Mouse (Mus musculus) G1E (cell line): ENCODE measurements around the gene Gss. TPM values are rescaled to one million over a fixed set of nuclear protein-coding genes. Genes with fewer than 3 reads are reported as not detected.

ENCODE experiments used
- ATAC-seq: 2 replicates; pipeline ENCODE4 v1.8.0; 2016; ENCODE audit warnings: mild to moderate bottlenecking; ENCODE audit not compliant: insufficient number of reproducible peaks, poor library complexity, low FRiP score, severe bottlenecking; ENCODE audit errors: extremely low read depth
- DNase-seq: peaks from one replicate; pipeline ENCODE4 v3.0.0; 2012; ENCODE audit warnings: low spot score
- H3K27me3 ChIP-seq: 2 replicates; pipeline ENCODE4 v1.6.1; 2012; ENCODE audit warnings: mild to moderate bottlenecking, low read length, inconsistent platforms; ENCODE audit not compliant: insufficient read depth
- H3K36me3 ChIP-seq: replicated peaks from 2 replicates; pipeline ENCODE3; 2012; ENCODE audit warnings: mild to moderate bottlenecking, inconsistent platforms
- H3K4me1 ChIP-seq: 2 replicates; pipeline ENCODE4 v1.6.1; 2012; ENCODE audit warnings: low read depth, low read length, inconsistent platforms, mixed read lengths; ENCODE audit not compliant: insufficient read depth
- H3K4me3 ChIP-seq: 2 replicates; pipeline ENCODE4 v1.5.1; 2012; ENCODE audit warnings: low read depth, mild to moderate bottlenecking, inconsistent platforms, low read length, moderate library complexity, mixed read lengths
- H3K9me3 ChIP-seq: replicated peaks from 2 replicates; pipeline ENCODE4 v1.6.1; 2012; ENCODE audit warnings: inconsistent platforms
- CTCF ChIP-seq: IDR thresholded peaks from 2 replicates; pipeline ENCODE4 v1.5.1; 2012; ENCODE audit warnings: low read depth, low read length, inconsistent platforms, mixed read lengths
- GATA1 ChIP-seq: IDR thresholded peaks from 2 replicates; pipeline ENCODE4 v1.6.1; 2012; ENCODE audit warnings: borderline replicate concordance, low read length, inconsistent platforms, mixed read lengths
- GATA2 ChIP-seq: IDR thresholded peaks from 2 replicates; pipeline ENCODE4 v1.6.1; 2012; ENCODE audit warnings: low read depth, low read length, inconsistent platforms, borderline replicate concordance
- POLR2AphosphoS5 ChIP-seq: IDR thresholded peaks from 2 replicates; pipeline ENCODE4 v1.6.1; 2012; ENCODE audit warnings: low read depth, low read length, inconsistent platforms; ENCODE audit not compliant: insufficient replicate concordance
- TAL1 ChIP-seq: conservative IDR thresholded peaks from 2 replicates; pipeline ENCODE4 v1.6.1; 2012; ENCODE audit warnings: low read depth, low read length, inconsistent platforms, mixed read lengths
- polyA plus RNA-seq: library from polyadenylated mRNA; stranded (reverse); fragments of >175 nt; gene quantifications from 2 replicates; pipeline ENCODE4 v1.2.3, GENCODE M21; 2012
- total RNA-seq, 2 experiments: library from RNA; stranded (forward) in 1 of 2; stranded (reverse) in 1 of 2; fragments of 200-1000 nt in 1 of 2; fragments of >200 nt in 1 of 2; fragmentation: Nextera tagmentation in 1 of 2; gene quantifications; 2 replicates each; pipeline ENCODE4 v1.2.3; 2014 to 2017

Gene Gss
- total and polyA plus RNA-seq, 3 experiments, result 7.3 to 22.0 (median 14.6) TPM

DNA sequence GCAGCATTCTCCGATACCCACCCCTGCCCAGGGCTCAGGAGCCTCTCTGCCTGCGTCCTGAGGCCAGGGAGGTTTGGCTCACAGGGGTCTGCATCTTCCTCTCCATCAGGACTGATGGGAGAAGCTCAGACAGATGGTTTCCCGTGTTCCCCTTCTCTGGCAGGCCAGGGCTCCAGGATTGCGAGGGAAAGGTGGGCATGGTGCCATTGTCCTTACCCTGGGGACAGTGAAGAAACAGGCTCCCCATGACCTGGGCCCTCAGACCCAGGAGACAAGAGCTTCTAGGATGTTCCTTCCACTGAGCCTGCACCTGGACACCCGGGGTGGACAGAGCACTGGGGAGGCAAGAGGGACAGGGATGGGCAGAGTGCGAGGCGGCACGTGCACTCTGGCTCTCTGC is 42.0 kb upstream of the Gss start:
- ATAC-seq, result no peak
- TF ChIP-seq TAL1 (no peak), CTCF (no peak), GATA1 (no peak), GATA2 (no peak), POLR2AphosphoS5 (no peak)
- no peaks in the 10 kb centered on the region; the same call in 1 of the 2 replicates for H3K4me1 ChIP-seq

DNA sequence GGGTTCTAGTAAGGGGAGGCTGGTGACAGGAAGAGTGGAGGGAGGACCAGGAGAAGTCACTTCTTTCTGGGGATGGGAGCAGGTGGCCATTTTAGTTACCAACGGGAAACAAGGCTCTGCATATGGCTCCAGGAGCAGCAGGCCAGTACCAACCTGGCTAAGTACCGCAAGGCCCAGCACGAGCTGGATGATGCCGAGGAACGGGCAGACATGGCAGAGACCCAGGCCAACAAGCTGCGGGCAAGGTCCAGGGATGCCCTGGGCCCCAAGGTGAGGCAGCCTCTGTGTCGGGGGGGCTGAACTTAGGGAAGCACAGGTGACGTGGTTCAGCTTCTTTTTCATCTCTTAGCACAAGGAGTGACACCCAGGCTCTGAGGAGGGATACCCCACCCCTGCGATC is 41.1 kb upstream of the Gss start:
- Histone ChIP-seq H3K4me3 (no peak overlapping the region), H3K4me1 (peaks cover 8% of the 10 kb centered on the region), H3K36me3 (peaks cover 86% of the 10 kb centered on the region), H3K9me3 (no peaks in the 10 kb centered on the region), H3K27me3 (peaks cover 7% of the 10 kb centered on the region; the same call in 1 of the 2 replicates)
- no peak for ATAC-seq
- no peak for DNase-seq
- TF ChIP-seq GATA2, result no peak
- no peak for TF ChIP-seq POLR2AphosphoS5
- TF ChIP-seq TAL1, result no peak
- TF ChIP-seq CTCF, result no peak
- TF ChIP-seq GATA1, result no peak

More for the DNA sequence above, 42.0 kb upstream of the Gss start:
- Histone ChIP-seq H3K36me3 (peaks cover 95% of the 10 kb centered on the region), H3K27me3 (no peaks in the 10 kb centered on the region), H3K9me3 (no peaks in the 10 kb centered on the region), H3K4me3 (no peak overlapping the region)
- DNase-seq, result no peak

DNA sequence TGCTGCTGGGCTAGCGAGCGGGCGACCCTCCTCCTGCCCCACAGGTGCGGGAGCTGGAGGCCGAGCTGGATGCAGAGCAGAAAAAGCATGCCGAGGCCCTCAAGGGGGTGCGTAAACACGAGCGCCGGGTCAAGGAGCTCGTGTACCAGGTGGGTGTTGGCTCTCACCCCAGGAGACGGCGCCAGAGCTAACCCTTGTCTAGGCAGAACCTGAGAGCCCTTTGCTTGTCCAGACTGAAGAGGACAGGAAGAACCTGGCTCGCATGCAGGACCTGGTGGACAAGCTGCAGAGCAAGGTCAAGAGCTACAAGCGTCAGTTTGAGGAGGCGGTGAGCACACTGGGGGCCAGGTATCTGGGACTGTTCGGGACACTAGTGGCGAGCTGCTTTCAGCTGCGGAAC is 40.5 kb upstream of the Gss start:
- DNase-seq, result no peak
- Histone ChIP-seq H3K4me1 (peaks cover 9% of the 10 kb centered on the region), H3K9me3 (no peaks in the 10 kb centered on the region), H3K36me3 (peaks cover 80% of the 10 kb centered on the region), H3K4me3 (no peak overlapping the region), H3K27me3 (peaks cover 12% of the 10 kb centered on the region; the same call in 1 of the 2 replicates)
- no peak for ATAC-seq
- no peak for TF ChIP-seq GATA2
- no peak for TF ChIP-seq GATA1
- TF ChIP-seq POLR2AphosphoS5, result no peak
- no peak for TF ChIP-seq CTCF
- no peak for TF ChIP-seq TAL1

DNA sequence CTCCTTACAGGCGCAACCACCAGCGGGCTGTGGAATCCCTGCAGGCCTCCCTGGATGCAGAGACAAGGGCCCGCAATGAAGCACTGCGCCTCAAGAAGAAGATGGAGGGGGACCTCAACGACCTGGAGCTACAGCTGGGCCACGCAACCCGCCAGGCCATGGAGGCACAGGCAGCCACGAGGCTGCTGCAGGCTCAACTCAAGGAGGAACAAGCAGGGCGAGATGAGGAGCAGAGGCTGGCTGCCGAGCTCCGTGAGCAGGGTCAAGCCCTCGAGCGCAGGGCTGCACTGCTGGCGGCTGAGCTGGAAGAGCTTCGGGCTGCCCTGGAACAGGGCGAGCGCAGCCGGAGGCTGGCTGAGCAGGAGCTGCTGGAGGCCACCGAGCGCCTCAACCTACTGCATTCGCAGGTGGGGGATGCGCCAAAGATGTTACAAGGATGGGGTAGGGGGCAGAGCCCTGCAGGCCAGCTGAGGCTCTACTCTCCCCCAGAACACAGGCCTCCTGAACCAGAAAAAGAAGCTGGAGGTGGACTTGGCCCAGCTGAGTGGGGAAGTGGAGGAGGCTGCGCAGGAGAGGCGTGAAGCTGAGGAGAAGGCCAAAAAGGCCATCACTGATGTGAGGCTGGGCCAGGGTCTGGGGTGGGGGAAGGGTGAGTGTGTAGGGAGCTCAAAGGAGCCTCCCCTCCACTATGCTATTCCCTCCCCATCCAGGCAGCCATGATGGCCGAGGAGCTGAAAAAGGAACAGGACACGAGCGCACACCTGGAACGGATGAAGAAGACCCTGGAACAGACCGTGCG is 39.7 kb upstream of the Gss start:
- no peak for DNase-seq
- H3K9me3 ChIP-seq, result no peaks in the 10 kb centered on the region
- H3K27me3 ChIP-seq, result peaks cover 17% of the 10 kb centered on the region; the same call in 1 of the 2 replicates
- H3K36me3 ChIP-seq, result peaks cover 72% of the 10 kb centered on the region
- ATAC-seq, result no peak
- no peak overlapping the region for H3K4me3 ChIP-seq
- peaks cover 9% of the 10 kb centered on the region for H3K4me1 ChIP-seq
- TF ChIP-seq GATA2 (no peak), CTCF (no peak), POLR2AphosphoS5 (no peak), TAL1 (no peak), GATA1 (no peak)

DNA sequence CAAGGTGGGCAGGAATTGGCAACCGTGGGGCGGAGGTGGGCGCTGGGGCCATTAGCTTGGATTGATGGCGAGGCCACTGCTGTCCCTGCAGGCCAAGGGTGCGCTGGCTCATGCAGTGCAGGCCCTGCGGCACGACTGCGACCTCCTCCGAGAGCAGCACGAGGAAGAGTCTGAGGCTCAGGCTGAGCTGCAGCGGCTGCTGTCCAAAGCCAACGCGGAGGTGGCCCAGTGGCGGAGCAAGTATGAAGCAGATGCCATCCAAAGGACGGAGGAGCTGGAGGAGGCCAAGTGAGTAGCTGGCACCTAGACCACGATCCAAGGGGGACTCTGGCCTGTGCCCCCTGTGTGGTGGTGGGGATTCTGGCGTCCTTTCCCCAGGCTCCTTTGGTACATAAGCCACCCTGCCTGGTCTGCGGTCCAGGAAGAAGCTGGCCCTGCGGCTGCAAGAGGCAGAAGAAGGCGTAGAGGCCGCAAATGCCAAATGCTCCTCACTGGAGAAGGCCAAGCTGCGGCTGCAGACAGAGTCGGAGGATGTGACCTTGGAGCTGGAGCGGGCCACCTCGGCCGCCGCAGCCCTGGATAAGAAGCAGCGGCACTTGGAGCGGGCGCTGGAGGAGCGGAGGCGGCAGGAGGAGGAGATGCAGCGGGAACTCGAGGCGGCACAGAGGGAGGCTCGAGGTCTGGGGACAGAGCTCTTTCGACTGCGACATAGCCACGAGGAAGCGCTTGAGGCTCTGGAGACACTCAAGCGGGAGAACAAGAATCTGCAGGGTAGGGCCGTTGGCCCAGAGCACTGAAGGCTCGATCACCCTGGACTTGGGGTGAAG is 38.2 kb upstream of the Gss start:
- TF ChIP-seq TAL1, result no peak
- no peak for TF ChIP-seq GATA2
- no peak for TF ChIP-seq POLR2AphosphoS5
- no peak for TF ChIP-seq CTCF
- no peak for TF ChIP-seq GATA1
- ATAC-seq, result no peak
- Histone ChIP-seq H3K4me3 (no peak overlapping the region), H3K9me3 (no peaks in the 10 kb centered on the region), H3K4me1 (peaks cover 14% of the 10 kb centered on the region), H3K27me3 (peaks cover 19% of the 10 kb centered on the region; the same call in 1 of the 2 replicates), H3K36me3 (peaks cover 57% of the 10 kb centered on the region)
- no peak for DNase-seq

DNA sequence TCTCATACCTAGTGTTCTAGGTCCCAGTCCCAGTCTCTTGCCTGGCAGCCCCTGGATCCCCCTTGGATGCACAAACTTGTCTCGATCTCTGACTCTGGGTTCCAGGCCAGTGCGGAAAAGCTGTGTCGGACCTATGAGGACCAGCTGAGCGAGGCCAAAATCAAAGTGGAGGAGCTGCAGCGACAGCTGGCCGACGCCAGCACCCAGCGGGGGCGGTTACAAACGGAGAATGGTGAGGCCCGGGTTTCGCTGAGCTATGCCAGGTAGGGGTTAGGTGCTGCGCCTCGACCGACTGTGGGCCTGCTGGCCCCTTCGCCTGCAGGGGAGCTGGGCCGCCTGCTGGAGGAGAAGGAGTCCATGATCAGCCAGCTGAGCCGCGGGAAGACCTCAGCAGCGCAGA is 37.5 kb upstream of the Gss start:
- Histone ChIP-seq H3K4me3 (no peak overlapping the region), H3K27me3 (peaks cover 25% of the 10 kb centered on the region; the same call in 1 of the 2 replicates), H3K36me3 (peaks cover 51% of the 10 kb centered on the region), H3K9me3 (no peaks in the 10 kb centered on the region), H3K4me1 (peaks cover 14% of the 10 kb centered on the region)
- no peak for DNase-seq
- ATAC-seq, result no peak
- no peak for TF ChIP-seq GATA1
- no peak for TF ChIP-seq CTCF
- TF ChIP-seq POLR2AphosphoS5, result no peak
- no peak for TF ChIP-seq TAL1
- TF ChIP-seq GATA2, result no peak
